Mouse (Mus musculus) myocyte (in vitro differentiated cells): Measurements from ENCODE around the gene Sema5a.

ENCODE experiments used
- CEBPB ChIP-seq: IDR thresholded peaks from 2 replicates; pipeline ENCODE4 v1.6.1; 2011; ENCODE audit warnings: mild to moderate bottlenecking, moderate library complexity; ENCODE audit not compliant: poor library complexity, insufficient read depth, severe bottlenecking
- POLR2A ChIP-seq: IDR thresholded peaks from one replicate; pipeline ENCODE4 v1.6.1; 2011; ENCODE audit warnings: low read depth, mild to moderate bottlenecking, control low read depth, moderate library complexity; ENCODE audit not compliant: insufficient read length
- REST ChIP-seq: IDR thresholded peaks from one replicate; pipeline ENCODE4 v1.6.1; 2011; ENCODE audit warnings: mild to moderate bottlenecking, control low read depth, moderate library complexity; ENCODE audit not compliant: insufficient read depth, insufficient read length
- TCF12 ChIP-seq: IDR thresholded peaks from one replicate; pipeline ENCODE4 v1.6.1; 2011; ENCODE audit warnings: mild to moderate bottlenecking, control low read depth; ENCODE audit not compliant: poor library complexity, insufficient read depth, severe bottlenecking
- USF1 ChIP-seq: IDR thresholded peaks from one replicate; pipeline ENCODE4 v1.6.1; 2011; ENCODE audit warnings: low read depth, mild to moderate bottlenecking, control low read depth, moderate library complexity

DNA sequence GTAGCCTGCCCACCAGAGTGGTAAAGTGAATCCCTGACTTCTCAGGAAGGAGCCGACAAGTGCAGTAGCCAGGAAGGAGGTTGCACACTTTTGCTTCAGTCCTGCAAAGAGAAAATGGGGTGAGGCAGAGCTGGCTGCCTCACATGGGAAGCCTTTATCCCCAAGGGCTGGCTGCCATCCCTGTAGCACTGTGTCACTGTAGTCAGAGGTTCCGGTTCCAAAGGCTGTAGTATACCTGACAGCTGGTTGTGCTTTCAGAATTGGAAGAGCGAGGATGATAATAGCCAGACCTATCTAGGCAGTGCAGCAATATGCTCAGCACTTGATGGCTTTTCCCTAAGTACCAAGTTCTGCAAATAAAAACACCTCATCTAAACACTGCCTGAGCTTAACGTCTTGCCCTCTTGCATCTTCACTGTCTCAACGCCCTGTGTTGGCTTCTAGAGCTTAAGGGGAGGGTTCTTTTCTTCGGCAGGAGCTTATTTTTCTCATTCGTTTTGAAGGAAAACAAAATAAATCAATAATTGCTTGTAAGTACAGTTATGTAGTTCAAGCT is 20.3 kb downstream of the Sema5a start:
- TF ChIP-seq TCF12 (no peak), POLR2A (no peak), REST (no peak), CEBPB (no peak), USF1 (no peak)
